Mouse (Mus musculus) forebrain, embryonic 13.5 days (tissue): ENCODE measurements at regions not wholly inside any gene's neighbourhood (a gene's known extent, or its start where the extent isn't known, plus 50 kb on each side); places are given as distances from the start of the nearest gene placed in this dataset.

Experiments
- ATAC-seq: fragments of 200-750 bp; cut with Nextera tagmentation; 2 replicates; pipeline ENCODE4 v1.8.0; 2017
- H3K27ac ChIP-seq: fragments of 300-500 bp; sonication (generic); 2 replicates; pipeline ENCODE4 v1.5.1; 2015; ENCODE audit warnings: inconsistent platforms, mild to moderate bottlenecking, moderate library complexity
- H3K27me3 ChIP-seq: fragments of 300-500 bp; sonication (generic); 2 replicates; pipeline ENCODE4 v1.6.1; 2015; ENCODE audit warnings: mild to moderate bottlenecking, inconsistent platforms
- H3K36me3 ChIP-seq: fragments of 300-500 bp; sonication (generic); 2 replicates; pipeline ENCODE4 v1.6.1; 2015; ENCODE audit warnings: mild to moderate bottlenecking, inconsistent platforms; ENCODE audit not compliant: poor library complexity, severe bottlenecking
- H3K4me1 ChIP-seq: fragments of 300-500 bp; sonication (generic); 2 replicates; pipeline ENCODE4 v1.6.1; 2015; ENCODE audit warnings: inconsistent platforms
- H3K4me2 ChIP-seq: fragments of 300-500 bp; sonication (generic); 2 replicates; pipeline ENCODE4 v1.6.1; 2015; ENCODE audit warnings: inconsistent platforms, mild to moderate bottlenecking, moderate library complexity
- H3K4me3 ChIP-seq: fragments of 300-500 bp; sonication (generic); 2 replicates; pipeline ENCODE4 v1.5.1; 2015; ENCODE audit warnings: mild to moderate bottlenecking, inconsistent platforms
- H3K9ac ChIP-seq: fragments of 300-500 bp; sonication (generic); 2 replicates; pipeline ENCODE4 v1.6.1; 2015; ENCODE audit warnings: mild to moderate bottlenecking, inconsistent platforms
- H3K9me3 ChIP-seq: fragments of 300-500 bp; sonication (generic); replicated peaks from 2 replicates; pipeline ENCODE4 v1.6.1; 2016; ENCODE audit warnings: inconsistent platforms
- WGBS: fragments of 180-500 bp; shearing (Covaris S2); methylation state at CpG from one replicate; pipeline ENCODE4 v1.1.7; 2015; 5-methylcytosine and 5-hydroxymethylcytosine counted together

- ATAC-seq = no peak
- Histone ChIP-seq H3K9ac (no peak overlapping the region), H3K9me3 (no peaks in the 10 kb centered on the region), H3K36me3 (no peaks in the 10 kb centered on the region), H3K27ac (no peak overlapping the region), H3K4me2 (no peak overlapping the region), H3K4me3 (no peak overlapping the region), H3K4me1 (peaks cover 15% of the 10 kb centered on the region), H3K27me3 (no peaks in the 10 kb centered on the region)
- 14% methylated on average over 10 of the region's 10 CpGs for WGBS
Measured at GRCm38 (mm10) chr7:136130666-136131239, 414.6 kb upstream of the Mki67 start.

- Histone ChIP-seq H3K4me2 (no peak overlapping the region), H3K9me3 (no peaks in the 10 kb centered on the region), H3K36me3 (no peaks in the 10 kb centered on the region), H3K27me3 (peaks cover 5% of the 10 kb centered on the region; the same call in 1 of the 2 replicates), H3K9ac (no peak overlapping the region), H3K4me3 (no peak overlapping the region), H3K4me1 (peaks cover 15% of the 10 kb centered on the region), H3K27ac (no peak overlapping the region)
- no peak for ATAC-seq
- 63% methylated on average over 2 of the region's 2 CpGs for WGBS
Measured at GRCm38 (mm10) chr7:136132976-136133375, 416.8 kb upstream of the Mki67 start.

DNA sequence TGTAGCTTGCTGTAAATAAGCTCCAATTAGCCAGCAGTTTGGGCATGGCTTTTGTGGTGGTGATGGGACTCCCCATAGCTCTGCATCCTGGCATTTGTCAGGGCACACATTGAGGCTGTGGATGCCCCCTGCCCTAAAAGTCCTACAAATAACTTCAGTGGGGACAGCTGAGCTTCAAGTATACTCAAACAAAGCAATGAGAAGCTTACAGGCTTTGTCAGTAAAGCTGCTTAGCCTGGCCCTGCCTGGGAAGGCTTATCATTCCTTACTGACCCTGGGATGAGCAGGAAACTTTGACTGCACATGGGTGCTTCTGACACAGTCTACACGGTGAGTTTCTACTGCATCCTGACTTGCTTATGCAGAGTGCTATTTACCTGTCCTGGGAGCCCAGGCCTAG is 420.5 kb upstream of the Mki67 start:
- no peak overlapping the region for H3K4me3 ChIP-seq
- H3K4me2 ChIP-seq = no peak overlapping the region
- H3K27ac ChIP-seq = no peak overlapping the region
- no peaks in the 10 kb centered on the region for H3K9me3 ChIP-seq
- no peaks in the 10 kb centered on the region for H3K4me1 ChIP-seq
- H3K9ac ChIP-seq = no peak overlapping the region
- no peaks in the 10 kb centered on the region for H3K36me3 ChIP-seq
- 41% methylated on average over 1 of the region's 1 CpGs for WGBS
- peaks cover 8% of the 10 kb centered on the region; the same call in 1 of the 2 replicates for H3K27me3 ChIP-seq
- no peak for ATAC-seq

DNA sequence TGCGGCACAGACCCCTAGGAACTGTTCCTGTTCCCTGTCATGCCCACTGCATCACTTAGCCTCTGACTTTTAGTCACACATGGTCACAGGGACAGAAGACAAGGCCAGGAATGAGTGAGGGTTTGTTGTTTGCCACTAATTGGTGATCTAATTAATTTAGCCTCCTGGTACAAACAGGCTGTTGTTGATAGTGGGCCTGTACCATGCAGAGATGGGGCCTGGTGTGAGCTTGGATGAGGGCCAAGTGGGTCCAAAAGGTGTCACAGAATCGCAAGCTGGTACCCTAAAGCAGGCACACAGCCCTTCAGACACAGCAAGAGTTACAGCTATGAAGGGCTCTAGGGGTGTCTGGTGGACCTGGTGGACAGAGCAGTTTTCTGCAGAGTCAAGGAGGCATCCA is 421.2 kb upstream of the Mki67 start:
- Histone ChIP-seq H3K36me3 (no peaks in the 10 kb centered on the region), H3K4me3 (no peak overlapping the region), H3K9me3 (no peaks in the 10 kb centered on the region), H3K27me3 (peaks cover 8% of the 10 kb centered on the region; the same call in 1 of the 2 replicates), H3K27ac (no peak overlapping the region), H3K9ac (no peak overlapping the region), H3K4me1 (no peaks in the 10 kb centered on the region), H3K4me2 (no peak overlapping the region)
- WGBS = 73% methylated on average over 2 of the region's 2 CpGs
- ATAC-seq = no peak

DNA sequence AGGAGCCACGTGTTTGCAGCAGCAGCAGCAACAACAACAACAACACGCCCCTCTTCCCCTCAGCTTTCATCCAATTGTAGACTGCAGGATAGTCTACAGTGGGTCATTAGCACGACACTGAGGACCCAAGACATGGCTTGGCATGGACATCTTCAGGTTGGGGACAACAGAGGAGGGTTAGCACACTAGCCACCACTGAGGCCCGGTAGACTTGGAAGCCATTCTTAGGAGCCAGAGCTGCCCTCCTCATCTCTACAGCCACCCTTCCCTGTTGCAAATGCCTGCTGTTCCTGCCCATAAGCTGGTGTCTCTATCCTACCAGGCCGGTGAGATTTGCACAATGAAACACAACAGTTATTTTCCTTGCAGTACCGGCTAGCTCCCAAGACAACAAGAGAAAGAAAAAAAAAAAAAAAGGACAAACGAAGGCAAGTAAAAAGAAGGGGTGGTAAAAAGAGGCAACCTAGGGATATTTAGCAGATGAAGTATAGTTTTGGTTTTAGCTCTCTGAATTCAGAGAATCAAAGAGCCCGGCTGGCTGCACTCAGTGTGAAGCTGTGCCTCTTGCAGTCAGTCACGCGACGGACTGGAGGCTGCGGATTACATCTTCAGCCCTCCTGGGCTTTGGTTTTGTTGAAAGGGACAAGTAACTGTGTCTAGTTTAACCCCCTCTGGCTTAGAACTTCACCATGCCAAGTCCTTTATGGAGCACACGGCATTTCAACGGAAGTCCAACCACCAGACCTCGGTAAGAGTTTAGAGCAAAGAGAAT is 421.9 kb upstream of the Mki67 start:
- Histone ChIP-seq H3K9ac (no peak overlapping the region), H3K27me3 (peaks cover 8% of the 10 kb centered on the region; the same call in 1 of the 2 replicates), H3K4me1 (no peaks in the 10 kb centered on the region), H3K4me2 (no peak overlapping the region), H3K9me3 (no peaks in the 10 kb centered on the region), H3K27ac (no peak overlapping the region), H3K36me3 (no peaks in the 10 kb centered on the region), H3K4me3 (no peak overlapping the region)
- WGBS = 41% methylated on average over 15 of the region's 15 CpGs
- ATAC-seq = no peak

DNA sequence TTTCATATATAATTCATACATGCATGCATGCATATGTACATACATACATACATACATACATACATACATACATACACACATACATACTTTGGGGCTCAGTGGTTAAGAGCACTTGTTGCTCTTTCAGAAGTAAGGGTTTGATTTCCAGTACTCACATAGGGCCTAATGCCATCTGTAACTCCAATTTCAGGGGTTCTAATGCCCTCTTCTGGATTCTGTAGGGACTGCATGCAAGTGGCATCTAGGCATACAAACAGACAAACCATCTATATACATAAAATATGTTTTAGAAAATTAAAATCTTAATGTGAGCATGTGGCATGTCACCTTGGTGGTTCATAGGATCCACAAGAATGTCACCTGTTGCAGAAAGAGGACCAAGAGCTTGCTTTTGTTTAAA is 426.7 kb upstream of the Mki67 start:
- Histone ChIP-seq H3K36me3 (no peaks in the 10 kb centered on the region), H3K4me3 (no peak overlapping the region), H3K9ac (no peak overlapping the region), H3K27ac (no peak overlapping the region), H3K27me3 (peaks cover 20% of the 10 kb centered on the region), H3K4me2 (no peak overlapping the region), H3K4me1 (no peaks in the 10 kb centered on the region), H3K9me3 (no peaks in the 10 kb centered on the region)
- no peak for ATAC-seq

DNA sequence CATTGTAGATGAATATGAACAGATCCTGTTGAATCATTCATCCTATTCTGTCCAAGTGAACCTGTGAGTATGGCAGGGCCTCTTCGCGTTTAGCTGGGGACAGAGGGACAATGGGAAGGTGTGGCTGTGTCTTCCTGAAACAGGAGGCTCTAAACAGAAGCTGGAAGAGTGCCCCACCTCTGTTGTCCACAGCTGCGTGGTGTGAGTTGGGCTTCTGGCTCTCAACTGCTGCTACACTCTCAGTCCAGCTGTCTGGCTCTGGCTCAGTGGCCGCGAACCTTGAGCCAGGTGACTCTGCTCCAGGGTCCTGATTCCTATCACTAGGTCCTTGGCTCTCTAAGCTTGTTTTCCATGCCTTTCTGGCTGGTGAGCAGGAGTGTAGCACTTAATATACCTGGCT is 434.0 kb upstream of the Mki67 start:
- H3K27ac ChIP-seq = no peak overlapping the region
- H3K9ac ChIP-seq = no peak overlapping the region
- 63% methylated on average over 5 of the region's 5 CpGs for WGBS

GRCm38 (mm10) chr7:136151301-136151930 is 435.3 kb upstream of the Mki67 start:
- H3K4me3 ChIP-seq = no peak overlapping the region
- WGBS = 31% methylated on average over 4 of the region's 4 CpGs
- H3K36me3 ChIP-seq = no peaks in the 10 kb centered on the region
- peaks cover 30% of the 10 kb centered on the region for H3K27me3 ChIP-seq
- ATAC-seq = no peak
- H3K9ac ChIP-seq = no peak overlapping the region
- no peak overlapping the region for H3K4me2 ChIP-seq
- no peaks in the 10 kb centered on the region for H3K9me3 ChIP-seq
- no peak overlapping the region for H3K27ac ChIP-seq
- H3K4me1 ChIP-seq = no peaks in the 10 kb centered on the region

More for the DNA sequence above, 434.0 kb upstream of the Mki67 start:
- Histone ChIP-seq H3K4me3 (no peak overlapping the region), H3K4me1 (no peaks in the 10 kb centered on the region), H3K9me3 (no peaks in the 10 kb centered on the region), H3K4me2 (no peak overlapping the region), H3K36me3 (no peaks in the 10 kb centered on the region), H3K27me3 (peaks cover 39% of the 10 kb centered on the region)
- ATAC-seq = no peak

DNA sequence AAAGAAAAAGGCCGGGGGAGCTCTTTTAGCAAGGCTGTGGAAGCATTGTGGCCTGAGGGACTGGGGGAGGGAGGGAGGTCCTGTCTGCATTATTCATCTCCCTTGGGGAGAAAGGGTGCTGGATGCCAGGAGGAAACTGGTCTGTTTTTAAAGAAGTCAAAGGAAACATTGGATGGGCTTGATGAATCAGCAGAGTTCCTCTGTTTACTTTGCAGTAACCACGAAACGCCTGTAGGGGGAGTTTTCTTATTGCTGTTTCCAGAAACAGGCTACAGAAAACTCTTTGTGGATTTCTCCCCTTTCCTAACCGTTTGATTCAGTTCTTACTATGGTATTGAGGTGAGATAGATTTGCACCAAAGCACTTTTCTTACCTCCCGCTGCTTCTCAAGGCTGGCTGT is 436.3 kb upstream of the Mki67 start:
- H3K4me1 ChIP-seq = no peaks in the 10 kb centered on the region
- no peak overlapping the region for H3K9ac ChIP-seq
- H3K9me3 ChIP-seq = no peaks in the 10 kb centered on the region
- H3K36me3 ChIP-seq = no peaks in the 10 kb centered on the region
- 22% methylated on average over 5 of the region's 5 CpGs for WGBS
- peaks cover 24% of the 10 kb centered on the region for H3K27me3 ChIP-seq
- ATAC-seq = no peak
- no peak overlapping the region for H3K4me3 ChIP-seq
- H3K4me2 ChIP-seq = no peak overlapping the region
- no peak overlapping the region for H3K27ac ChIP-seq

DNA sequence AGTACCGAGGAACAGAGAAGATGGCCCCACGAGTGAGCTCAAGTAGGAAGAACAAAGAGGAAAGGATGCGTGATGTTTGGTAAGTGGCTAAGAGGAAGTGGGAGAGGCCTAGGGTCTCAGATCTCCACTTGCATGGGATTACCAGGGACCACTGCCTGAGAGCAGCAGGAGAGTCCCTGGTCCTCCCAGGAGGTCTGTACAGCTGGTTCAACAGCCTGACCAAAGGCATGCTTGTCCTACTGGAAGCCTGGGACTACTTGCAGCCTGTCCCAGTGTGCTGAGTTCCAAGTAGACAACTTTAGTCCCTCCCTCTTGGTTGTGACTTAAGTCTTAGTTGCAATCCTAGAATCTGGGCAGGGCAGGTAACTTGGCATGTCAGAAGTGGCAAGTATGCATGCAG is 437.5 kb upstream of the Mki67 start:
- no peak for ATAC-seq
- Histone ChIP-seq H3K27ac (no peak overlapping the region), H3K4me1 (no peaks in the 10 kb centered on the region), H3K4me3 (no peak overlapping the region), H3K27me3 (peaks cover 21% of the 10 kb centered on the region), H3K36me3 (no peaks in the 10 kb centered on the region), H3K4me2 (no peak overlapping the region), H3K9ac (no peak overlapping the region), H3K9me3 (no peaks in the 10 kb centered on the region)
- 75% methylated on average over 3 of the region's 3 CpGs for WGBS

DNA sequence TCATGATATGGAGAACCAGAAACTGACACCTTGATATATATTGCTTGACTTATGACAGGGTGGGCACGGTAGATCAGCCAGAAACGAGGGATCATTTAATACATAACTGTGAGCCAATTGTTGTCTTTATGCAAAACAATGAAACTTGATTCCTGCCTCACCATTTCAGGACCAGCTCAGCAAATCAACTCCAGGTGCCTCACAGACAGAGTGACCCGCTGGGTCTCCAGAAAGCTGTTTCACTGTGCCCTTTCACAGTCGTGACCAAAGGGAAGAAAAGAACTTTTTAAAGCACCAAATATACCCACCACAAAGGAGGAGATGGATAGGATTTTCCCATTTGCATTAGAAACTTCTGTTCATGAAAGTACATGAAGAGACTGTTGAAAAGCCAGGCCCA is 443.0 kb upstream of the Mki67 start:
- H3K27ac ChIP-seq = no peak overlapping the region
- peaks cover 5% of the 10 kb centered on the region; the same call in 1 of the 2 replicates for H3K27me3 ChIP-seq
- H3K4me1 ChIP-seq = no peaks in the 10 kb centered on the region
- H3K9me3 ChIP-seq = 0 out of 2 replicates have a peak, but pooled peaks cover 3% of the 10 kb centered on the region
- WGBS = 36% methylated on average over 4 of the region's 4 CpGs
- H3K36me3 ChIP-seq = no peaks in the 10 kb centered on the region
- H3K4me2 ChIP-seq = no peak overlapping the region
- H3K4me3 ChIP-seq = no peak overlapping the region
- H3K9ac ChIP-seq = no peak overlapping the region
- no peak for ATAC-seq

DNA sequence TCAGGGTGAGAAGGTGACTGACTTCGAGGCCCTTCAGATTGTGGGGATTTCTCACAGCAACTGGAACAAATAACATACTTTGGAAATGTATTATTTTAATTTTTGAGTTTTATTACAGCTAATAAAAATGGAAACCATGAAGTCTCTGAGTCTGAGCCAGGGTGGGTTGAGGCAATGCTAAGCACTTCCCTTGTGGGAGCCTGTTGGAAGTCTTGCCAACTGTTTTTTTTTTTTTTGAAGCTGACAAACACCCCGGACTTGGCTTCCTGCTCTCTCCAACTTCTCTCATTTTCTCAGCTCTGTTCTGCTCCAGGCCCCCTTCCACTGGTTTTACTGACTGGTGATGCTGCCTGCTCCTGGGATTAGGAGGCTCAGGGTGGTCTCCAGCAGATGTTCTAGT is 445.4 kb upstream of the Mki67 start:
- Histone ChIP-seq H3K36me3 (no peaks in the 10 kb centered on the region), H3K27ac (no peak overlapping the region), H3K4me1 (no peaks in the 10 kb centered on the region), H3K9me3 (0 out of 2 replicates have a peak, but pooled peaks cover 3% of the 10 kb centered on the region), H3K9ac (no peak overlapping the region), H3K27me3 (peaks cover 3% of the 10 kb centered on the region; the same call in 1 of the 2 replicates), H3K4me2 (no peak overlapping the region), H3K4me3 (no peak overlapping the region)
- no peak for ATAC-seq
- WGBS = 85% methylated on average over 2 of the region's 2 CpGs
